Mouse (Mus musculus): ENCODE measurements at regions not wholly inside any gene's neighbourhood (a gene's known extent, or its start where the extent isn't known, plus 50 kb on each side); places are given as distances from the start of the nearest gene placed in this dataset.

GRCm38 (mm10) chr9:116313932-116314790, 139.0 kb upstream of the Tgfbr2 start:
- no peak for ATAC-seq (ENCODE audit: extremely low read depth, insufficient number of reproducible peaks, low FRiP score, poor library complexity, severe bottlenecking)

DNA sequence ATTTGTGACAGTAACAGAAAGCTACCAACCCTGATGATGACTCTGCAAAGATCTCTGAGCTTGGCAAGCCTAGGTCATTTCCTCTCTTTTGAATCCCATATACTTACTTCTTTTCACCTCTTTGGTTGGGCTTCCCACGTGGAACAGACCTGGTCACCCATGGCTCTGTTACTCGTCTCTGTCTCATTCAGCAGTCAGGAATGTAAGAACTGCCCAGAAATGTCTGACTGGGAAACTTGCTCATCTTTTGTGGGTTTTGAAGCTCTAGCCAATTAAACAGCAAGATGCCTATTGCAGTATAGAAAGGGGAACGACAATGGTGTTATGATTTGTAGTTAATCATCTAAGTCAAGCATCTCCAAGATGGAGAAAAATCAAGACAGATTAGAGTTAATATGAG, 136.2 kb upstream of the Tgfbr2 start:
- no peak for ATAC-seq (ENCODE audit: extremely low read depth, insufficient number of reproducible peaks, low FRiP score, poor library complexity, severe bottlenecking)

- no peak for ATAC-seq (ENCODE audit: extremely low read depth, insufficient number of reproducible peaks, low FRiP score, poor library complexity, severe bottlenecking)
Observed at GRCm38 (mm10) chr9:116301602-116302001, 126.4 kb upstream of the Tgfbr2 start.

- ATAC-seq (ENCODE audit: extremely low read depth, insufficient number of reproducible peaks, low FRiP score, poor library complexity, severe bottlenecking) = no peak
Observed at GRCm38 (mm10) chr9:116298791-116299190, 123.6 kb upstream of the Tgfbr2 start.

DNA sequence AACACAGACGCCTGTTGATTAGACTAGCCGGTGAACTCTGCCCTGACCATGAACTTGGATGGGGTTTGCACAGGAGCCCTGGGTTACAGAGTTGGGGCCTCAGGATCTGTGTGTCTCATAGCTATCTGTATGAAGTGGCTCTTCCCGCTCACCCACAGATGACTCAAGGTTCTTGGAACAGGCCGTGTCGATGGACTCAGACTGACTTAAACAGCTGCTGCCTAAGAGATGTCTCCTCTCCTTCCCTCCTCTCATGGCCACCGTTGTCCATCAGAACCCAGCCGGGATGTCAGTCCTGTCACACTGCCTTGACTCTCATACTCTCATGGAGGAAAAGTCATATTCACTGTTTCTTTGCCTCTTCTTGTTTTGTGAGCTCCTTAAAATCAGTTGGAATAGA, 121.2 kb upstream of the Tgfbr2 start:
- no peak for ATAC-seq (ENCODE audit: extremely low read depth, insufficient number of reproducible peaks, low FRiP score, poor library complexity, severe bottlenecking)

DNA sequence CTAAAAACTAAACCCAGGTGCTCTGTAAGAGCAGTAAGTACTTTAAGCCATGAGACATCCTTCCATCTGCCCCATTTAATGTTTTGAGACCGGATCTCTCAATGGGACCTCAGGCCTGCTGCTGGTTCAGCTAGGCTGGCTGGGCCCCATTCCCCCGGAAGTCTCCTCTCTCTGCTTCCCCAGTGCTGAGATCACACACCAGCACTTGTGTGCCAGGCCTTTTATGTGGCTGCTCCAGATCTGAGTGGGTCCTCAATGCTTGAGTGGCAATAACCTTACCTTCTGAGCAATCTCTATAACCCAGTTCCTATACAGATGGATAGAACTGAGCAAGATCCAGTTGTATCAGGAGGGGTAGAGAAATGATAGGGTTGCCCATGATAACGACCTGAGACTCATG, 118.9 kb upstream of the Tgfbr2 start:
- ATAC-seq (ENCODE audit: extremely low read depth, insufficient number of reproducible peaks, low FRiP score, poor library complexity, severe bottlenecking) = peak; percentile 52; the same call in 1 of the 2 replicates

DNA sequence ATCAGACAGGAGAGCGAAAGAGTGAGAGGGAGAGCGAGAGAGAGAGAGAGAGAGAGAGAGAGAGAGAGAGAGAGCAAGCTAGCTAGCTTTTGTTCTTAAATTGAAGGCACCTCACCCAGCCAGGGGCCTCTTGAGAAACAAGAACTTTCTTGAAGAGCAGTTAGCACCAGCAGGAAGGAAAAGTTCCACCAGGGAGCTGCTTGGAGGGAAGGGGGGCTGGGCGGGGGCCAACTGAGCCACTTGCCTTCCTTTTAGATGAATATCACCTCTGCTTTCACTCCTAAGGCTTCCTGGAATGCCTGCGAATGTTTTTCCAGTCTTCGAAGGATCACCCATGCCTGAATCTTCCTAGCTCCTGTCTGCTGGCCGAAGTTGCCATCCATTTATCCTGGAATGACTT, 118.0 kb upstream of the Tgfbr2 start:
- ATAC-seq (ENCODE audit: extremely low read depth, insufficient number of reproducible peaks, low FRiP score, poor library complexity, severe bottlenecking) = no peak

GRCm38 (mm10) chr9:116291624-116292023, 116.5 kb upstream of the Tgfbr2 start:
- ATAC-seq (ENCODE audit: extremely low read depth, insufficient number of reproducible peaks, low FRiP score, poor library complexity, severe bottlenecking) = no peak

- no peak for ATAC-seq (ENCODE audit: extremely low read depth, insufficient number of reproducible peaks, low FRiP score, poor library complexity, severe bottlenecking)
Observed at GRCm38 (mm10) chr9:116290896-116291295, 115.7 kb upstream of the Tgfbr2 start.

- ATAC-seq (ENCODE audit: extremely low read depth, insufficient number of reproducible peaks, low FRiP score, poor library complexity, severe bottlenecking) = no peak
Observed at GRCm38 (mm10) chr9:116285691-116286431, 110.7 kb upstream of the Tgfbr2 start.

GRCm38 (mm10) chr9:116283790-116284526, 108.8 kb upstream of the Tgfbr2 start:
- peak; percentile 55; the same call in 1 of the 2 replicates for ATAC-seq (ENCODE audit: extremely low read depth, insufficient number of reproducible peaks, low FRiP score, poor library complexity, severe bottlenecking)

- no peak for ATAC-seq (ENCODE audit: extremely low read depth, insufficient number of reproducible peaks, low FRiP score, poor library complexity, severe bottlenecking)
Observed at GRCm38 (mm10) chr9:116281654-116282053, 106.5 kb upstream of the Tgfbr2 start.

GRCm38 (mm10) chr9:116280146-116280545, 105.0 kb upstream of the Tgfbr2 start:
- ATAC-seq (ENCODE audit: extremely low read depth, insufficient number of reproducible peaks, low FRiP score, poor library complexity, severe bottlenecking) = no peak

DNA sequence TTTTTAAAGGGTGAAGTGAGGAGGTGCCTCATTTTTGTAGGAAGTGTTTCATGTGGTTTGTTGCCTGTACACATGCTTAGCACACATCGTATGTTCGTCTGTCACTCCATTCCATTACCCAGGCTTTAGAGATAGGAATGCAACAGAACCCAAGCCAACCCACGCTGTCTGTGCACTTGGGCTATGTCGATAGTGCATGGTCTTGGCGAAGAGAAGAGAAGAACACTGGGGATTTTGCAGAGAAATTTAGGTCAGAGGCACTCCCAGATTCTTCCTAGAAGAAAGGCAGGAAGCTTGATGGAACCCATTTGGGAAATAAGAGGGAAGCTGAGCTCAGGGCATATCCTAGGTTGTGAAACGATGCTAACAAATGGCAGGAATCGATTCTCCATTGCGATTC, 103.7 kb upstream of the Tgfbr2 start:
- ATAC-seq (ENCODE audit: extremely low read depth, insufficient number of reproducible peaks, low FRiP score, poor library complexity, severe bottlenecking) = no peak

DNA sequence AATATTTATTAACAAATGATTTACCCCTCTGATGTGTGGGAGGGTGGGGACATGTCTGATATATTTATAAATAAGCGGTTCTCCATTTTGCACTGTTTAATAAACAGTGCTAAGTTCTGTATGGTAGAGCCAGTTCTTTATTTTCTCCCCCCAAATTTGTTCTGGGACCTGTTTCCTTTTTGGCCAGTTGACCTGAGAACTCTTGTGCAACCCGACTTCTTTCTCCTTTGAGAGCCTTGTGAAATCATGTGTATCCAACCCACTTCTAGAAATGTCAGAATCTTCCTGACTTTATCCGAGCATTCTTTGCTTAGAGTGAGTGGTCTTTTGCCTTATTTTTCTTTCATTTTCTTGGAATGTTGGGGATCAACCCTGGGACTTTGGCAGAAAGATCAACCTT, 102.6 kb upstream of the Tgfbr2 start:
- ATAC-seq (ENCODE audit: extremely low read depth, insufficient number of reproducible peaks, low FRiP score, poor library complexity, severe bottlenecking) = no peak

GRCm38 (mm10) chr9:116276141-116276540, 101.0 kb upstream of the Tgfbr2 start:
- no peak for ATAC-seq (ENCODE audit: extremely low read depth, insufficient number of reproducible peaks, low FRiP score, poor library complexity, severe bottlenecking)

- ATAC-seq (ENCODE audit: extremely low read depth, insufficient number of reproducible peaks, low FRiP score, poor library complexity, severe bottlenecking) = no peak
Observed at GRCm38 (mm10) chr9:116272446-116272845, 97.3 kb upstream of the Tgfbr2 start.

DNA sequence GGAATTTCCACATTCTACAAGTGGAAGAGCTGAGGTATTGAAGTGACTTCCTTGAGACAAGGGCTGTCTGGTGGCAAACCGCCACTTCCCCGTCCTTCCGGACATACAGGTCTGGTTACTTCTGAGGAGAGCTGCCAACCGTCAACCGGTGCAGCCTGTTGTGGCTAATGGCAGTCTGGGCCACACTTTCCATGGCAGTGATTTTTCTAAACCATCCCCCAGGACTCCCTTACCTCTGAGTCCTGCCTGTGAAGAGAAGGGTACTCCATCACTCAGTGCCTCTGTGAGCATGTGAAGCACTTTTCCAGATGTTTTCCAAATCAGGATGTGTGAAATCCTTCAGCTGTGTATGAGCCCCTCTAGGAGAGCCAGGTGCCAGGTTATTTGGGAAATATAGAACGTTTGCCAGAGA, 95.3 kb upstream of the Tgfbr2 start:
- ATAC-seq (ENCODE audit: extremely low read depth, insufficient number of reproducible peaks, low FRiP score, poor library complexity, severe bottlenecking) = peak; percentile 37; the same call in 1 of the 2 replicates

DNA sequence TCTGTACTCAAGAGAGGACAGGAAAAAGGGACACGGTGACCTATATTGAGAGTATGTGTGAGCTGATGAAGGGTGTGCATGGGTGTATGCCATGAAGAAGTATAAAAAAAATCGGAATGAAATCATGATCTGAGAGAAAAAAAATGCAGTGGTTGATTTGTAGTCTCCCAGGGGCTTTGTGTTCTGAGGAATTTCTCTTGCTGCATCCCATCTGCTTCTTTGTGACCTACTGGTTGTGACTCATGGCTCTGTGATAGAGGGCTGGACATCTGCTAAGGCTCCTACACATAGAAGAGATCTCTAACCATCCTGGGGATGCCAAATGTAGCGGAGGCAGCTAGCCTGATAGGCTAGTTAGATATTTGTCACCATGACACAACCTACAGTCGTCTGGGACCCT, 92.3 kb upstream of the Tgfbr2 start:
- no peak for ATAC-seq (ENCODE audit: extremely low read depth, insufficient number of reproducible peaks, low FRiP score, poor library complexity, severe bottlenecking)

GRCm38 (mm10) chr9:116263833-116264232, 88.7 kb upstream of the Tgfbr2 start:
- no peak for ATAC-seq (ENCODE audit: extremely low read depth, insufficient number of reproducible peaks, low FRiP score, poor library complexity, severe bottlenecking)
